Mouse (Mus musculus) mouse embryonic stem cell (cell line): ENCODE measurements at regions not wholly inside any gene's neighbourhood (a gene's known extent, or its start where the extent isn't known, plus 50 kb on each side); places are given as distances from the start of the nearest gene placed in this dataset.

Experiments
- in situ Hi-C, 2 experiments: fragments of 300-500 bp; cut with MboI; formaldehyde crosslinking; loops; 1 replicate in 1 of 2; 3 replicates in 1 of 2; pipeline ENCODE4 v1.14.3; 2019 to 2020; ENCODE audit warnings: low sequenced_read_pairs in 2 of 2, low pct_unique_long_range_greater_than_20kb in 1 of 2, mixed read lengths in 1 of 2; ENCODE audit not compliant: unreplicated experiment in 1 of 2

GRCm38 (mm10) chr2:145003509-145003908 lies 164.0 kb upstream of the Slc24a3 start:
- in situ Hi-C loops = no loop called here

DNA sequence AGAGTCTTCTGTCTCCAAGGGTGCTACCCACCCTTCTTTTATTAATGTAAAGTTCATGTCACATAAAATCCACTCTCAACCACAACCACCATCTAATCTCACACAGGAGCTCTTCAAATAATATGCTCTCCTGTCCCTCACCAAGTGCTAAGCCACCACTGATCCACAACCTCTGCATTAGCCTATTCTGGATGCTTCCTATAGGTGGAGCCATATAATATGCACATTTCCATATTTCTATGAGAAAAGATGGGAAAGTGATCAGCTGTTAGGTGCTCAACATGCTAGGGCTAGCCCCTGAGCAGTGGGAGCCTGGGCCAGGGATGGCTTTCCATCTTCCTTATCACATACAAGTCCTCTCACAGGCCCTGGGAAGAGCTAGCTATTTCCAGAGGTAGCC lies 156.9 kb upstream of the Slc24a3 start:
- in situ Hi-C loops = no loop called here

GRCm38 (mm10) chr2:145011221-145011620 lies 156.3 kb upstream of the Slc24a3 start:
- in situ Hi-C loops = no loop called here

GRCm38 (mm10) chr2:145015951-145016350 lies 151.6 kb upstream of the Slc24a3 start:
- in situ Hi-C loops = no loop called here

DNA sequence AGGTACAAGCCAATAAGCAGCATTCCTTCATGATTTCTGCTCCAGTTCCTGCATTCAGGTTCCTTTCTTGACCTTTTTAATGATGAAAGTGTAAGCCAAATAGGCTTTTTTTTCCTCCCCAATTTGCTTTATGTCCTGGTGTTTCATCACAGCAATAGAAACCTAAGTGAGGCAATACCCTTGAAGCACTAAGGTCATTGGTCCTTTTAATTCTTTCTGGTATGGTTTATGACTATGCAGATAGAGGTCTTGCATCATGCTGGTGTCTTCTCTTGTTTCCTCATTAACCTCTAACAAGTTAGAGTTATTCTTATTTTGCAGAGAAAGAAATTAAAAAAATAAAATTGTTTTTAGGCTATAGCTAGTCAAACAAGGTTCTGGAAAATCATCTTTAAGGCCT lies 150.6 kb upstream of the Slc24a3 start:
- in situ Hi-C loops = no loop called here

GRCm38 (mm10) chr2:145017625-145018167 lies 149.9 kb upstream of the Slc24a3 start:
- in situ Hi-C loops = no loop called here

- in situ Hi-C loops = no loop called here
These were observed 119.8 kb upstream of the Slc24a3 start for GRCm38 (mm10) chr2:145047743-145048142.

- in situ Hi-C loops = no loop called here
These were observed 117.7 kb upstream of the Slc24a3 start for GRCm38 (mm10) chr2:145049655-145050376.

DNA sequence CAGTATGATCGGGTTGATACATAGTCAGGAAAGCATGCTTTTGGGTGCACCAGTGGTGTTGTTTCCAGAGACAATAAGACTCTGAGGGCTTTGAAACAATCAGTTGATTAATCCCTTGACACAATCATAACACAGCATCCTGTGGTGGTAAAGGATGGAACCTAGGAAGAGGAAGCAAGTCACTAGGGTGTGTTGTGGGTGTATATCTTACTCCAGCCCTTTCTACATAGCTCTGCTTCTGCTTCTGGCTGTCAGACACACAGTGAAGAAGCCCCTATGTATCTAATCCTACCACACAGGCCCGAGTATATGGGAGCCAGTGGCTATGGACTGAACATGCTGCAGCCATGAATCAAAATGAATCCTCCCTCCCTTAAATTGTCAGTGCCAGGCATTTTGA lies 115.1 kb upstream of the Slc24a3 start:
- in situ Hi-C loops = no loop called here

GRCm38 (mm10) chr2:145056219-145056618 lies 111.3 kb upstream of the Slc24a3 start:
- in situ Hi-C loops = no loop called here

GRCm38 (mm10) chr2:145056762-145057161 lies 110.8 kb upstream of the Slc24a3 start:
- in situ Hi-C loops = no loop called here

GRCm38 (mm10) chr2:145069931-145070330 lies 97.6 kb upstream of the Slc24a3 start:
- in situ Hi-C loops = no loop called here

DNA sequence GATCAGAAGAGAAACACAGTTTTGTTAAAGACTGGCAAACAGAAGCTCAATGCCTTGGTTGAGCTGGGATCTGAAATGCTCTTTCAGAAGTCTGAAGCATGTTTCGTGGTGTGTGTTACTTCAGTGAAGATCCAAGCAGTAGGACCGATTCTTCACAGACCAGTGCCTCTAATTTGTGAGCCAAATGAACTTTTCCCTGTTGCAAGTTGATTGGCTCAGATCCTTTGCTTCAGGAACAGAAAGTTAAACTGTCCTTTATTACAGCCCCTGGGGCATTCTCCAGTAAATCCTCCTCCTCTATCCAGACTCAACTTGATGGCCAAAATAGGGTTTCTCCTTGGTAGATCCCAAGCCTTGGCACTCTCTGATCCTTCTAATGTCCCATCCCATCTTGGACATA lies 85.6 kb upstream of the Slc24a3 start:
- in situ Hi-C loops = no loop called here

DNA sequence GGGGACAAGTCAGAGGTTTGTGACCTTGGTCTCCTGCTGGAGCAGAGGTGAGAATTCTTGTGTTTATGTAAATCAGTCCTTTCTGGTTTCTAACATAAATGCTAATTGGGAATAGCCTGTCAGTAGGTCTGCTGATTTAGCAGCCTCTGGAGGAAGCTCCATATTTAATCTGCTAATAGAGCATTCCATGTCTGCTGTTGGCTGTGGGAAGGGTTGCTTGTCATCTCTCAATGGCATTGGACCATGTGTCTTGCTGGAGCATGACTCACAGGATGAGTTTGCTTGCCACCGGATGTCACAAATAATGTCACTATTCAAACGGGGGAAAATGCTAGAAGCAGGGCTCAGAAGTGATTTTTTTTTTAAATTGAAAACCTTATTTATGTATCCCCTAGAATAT lies 82.9 kb upstream of the Slc24a3 start:
- in situ Hi-C loops = no loop called here

DNA sequence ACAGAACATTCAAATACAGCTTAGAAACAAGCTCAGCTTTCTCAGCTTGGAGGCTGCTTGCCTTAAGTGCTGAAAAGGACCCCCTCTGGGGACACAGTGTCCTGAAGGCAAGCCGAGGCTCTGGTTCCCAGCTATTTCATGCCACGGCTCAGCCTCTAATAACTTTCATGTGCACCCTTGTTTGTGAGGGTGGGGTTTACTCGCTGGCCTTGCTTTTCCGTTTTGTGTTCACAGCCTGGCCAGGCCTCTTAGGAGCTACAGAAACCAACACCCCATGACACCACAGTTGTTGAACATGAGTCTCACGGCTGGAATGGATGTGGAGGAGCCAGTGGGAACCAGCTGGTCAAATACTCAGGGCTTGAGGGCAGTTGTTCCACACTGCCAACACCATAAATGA lies 81.4 kb upstream of the Slc24a3 start:
- in situ Hi-C loops = no loop called here

DNA sequence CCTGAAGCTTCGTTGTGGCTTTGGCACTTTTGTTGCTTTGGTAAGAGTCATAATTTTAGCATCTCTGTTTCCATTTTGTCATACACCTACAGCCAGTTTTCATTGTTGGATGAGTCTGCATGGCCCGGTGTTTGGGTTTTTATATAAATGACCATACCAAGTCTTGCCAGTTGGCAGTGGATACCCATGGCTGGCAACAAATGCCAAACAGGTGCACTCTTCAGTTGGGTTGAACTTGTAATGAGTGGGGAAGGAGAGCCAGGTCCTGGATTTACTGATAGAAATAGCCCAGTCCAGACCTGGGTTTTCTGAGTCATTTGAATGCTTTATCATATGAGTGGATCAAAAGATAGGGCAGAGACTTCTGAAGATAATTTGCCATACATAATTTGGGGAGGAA lies 64.3 kb upstream of the Slc24a3 start:
- in situ Hi-C loops = loop anchor here in 1 of 2 experiments (10.0 kb wide), 1 partner anchor 112 kb away; no protein-coding TSS in a partner anchor

- in situ Hi-C loops = no loop called here
These were observed 55.9 kb upstream of the Slc24a3 start for GRCm38 (mm10) chr2:145111615-145112014.

GRCm38 (mm10) chr2:145115043-145115442 lies 52.5 kb upstream of the Slc24a3 start:
- in situ Hi-C loops = no loop called here
